Mouse (Mus musculus) heart, postnatal 0 days (tissue): ENCODE results near the gene Dennd4c.

Source experiments
- CTCF ChIP-seq: IDR thresholded peaks from 2 replicates; pipeline ENCODE4 v1.5.1; 2016; ENCODE audit warnings: antibody characterized with exemption, control low read depth, low read depth
- EP300 ChIP-seq: IDR thresholded peaks from 2 replicates; pipeline ENCODE4 v1.6.1; 2016; ENCODE audit warnings: antibody characterized with exemption, low read depth

- TF ChIP-seq CTCF (no peak), EP300 (no peak)
Observed at GRCm38 (mm10) chr4:86885790-86886159, 137.4 kb downstream of the Dennd4c start.
